Mouse (Mus musculus): ENCODE measurements around the gene Rinl. TPM values are rescaled to one million over a fixed set of nuclear protein-coding genes. Genes with fewer than 3 reads are reported as not detected.

Gene Rinl
- polyA plus RNA-seq, 1 experiment from 2014 or later = 4.7 TPM

DNA sequence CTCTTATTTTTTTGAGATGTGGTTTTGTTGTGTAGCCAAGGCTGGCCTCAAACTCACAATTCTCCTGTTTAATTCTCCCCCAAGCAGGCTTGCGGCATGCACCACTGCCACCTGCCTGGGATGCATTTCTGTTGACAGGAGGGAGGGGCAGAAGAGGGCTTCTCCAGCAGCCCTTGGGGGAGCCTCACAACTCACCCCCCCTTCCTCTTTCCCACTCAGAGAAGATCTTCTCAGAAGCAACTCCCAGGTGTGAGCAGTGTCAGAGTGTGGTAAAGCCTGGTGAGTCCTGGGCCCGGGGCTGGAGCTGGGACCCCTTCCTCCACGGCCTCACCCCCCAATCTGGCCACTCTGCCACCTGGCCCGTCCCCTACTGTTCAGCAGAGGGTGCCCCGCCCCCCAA is 3.6 kb upstream of the Rinl start:
- Histone ChIP-seq H3K4me2 (no peak overlapping the region), H3K36me3 (peaks cover 53% of the 10 kb centered on the region), H3K4me1 (peaks cover 25% of the 10 kb centered on the region), H3K27ac (no peak overlapping the region), H3K9ac (no peak overlapping the region), H3K9me3 (no peaks in the 10 kb centered on the region), H3K27me3 (no peaks in the 10 kb centered on the region), H3K4me3 (no peak overlapping the region)
- no peak for ATAC-seq (ENCODE audit: insufficient number of reproducible peaks, low FRiP score, low TSS enrichment, low read depth)
- WGBS = 67% methylated on average over 5 of the region's 5 CpGs

DNA sequence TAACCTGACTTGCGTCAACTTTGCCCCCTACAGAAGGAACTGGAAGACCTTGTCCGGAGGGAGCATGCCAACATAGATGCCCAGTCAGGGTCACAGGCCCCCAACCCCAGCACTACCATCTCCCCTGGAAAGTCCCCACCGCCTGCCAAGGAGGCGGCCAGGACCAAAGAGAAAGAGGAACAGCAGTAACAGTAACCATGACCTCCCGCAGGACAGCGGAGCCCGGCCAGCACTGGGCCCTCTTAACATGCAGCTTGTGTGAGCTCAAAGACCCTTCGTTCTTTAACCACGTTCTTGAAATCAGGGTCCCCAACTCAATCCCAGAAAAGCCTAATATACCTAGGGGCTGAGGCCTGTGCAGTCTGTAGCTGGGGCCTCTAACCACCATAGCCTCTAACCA is 885 bp upstream of the Rinl start:
- H3K36me3 ChIP-seq = peaks cover 42% of the 10 kb centered on the region
- 88% methylated on average over 9 of the region's 9 CpGs for WGBS
- no peak overlapping the region for H3K4me3 ChIP-seq
- no peaks in the 10 kb centered on the region for H3K9me3 ChIP-seq
- peaks cover 27% of the 10 kb centered on the region for H3K4me1 ChIP-seq
- ATAC-seq (ENCODE audit: insufficient number of reproducible peaks, low FRiP score, low TSS enrichment, low read depth) = no peak
- H3K27ac ChIP-seq = no peak overlapping the region; the same call in 1 of the 2 replicates
- H3K4me2 ChIP-seq = no peak overlapping the region
- no peak overlapping the region for H3K9ac ChIP-seq
- H3K27me3 ChIP-seq = no peaks in the 10 kb centered on the region

- H3K4me2 ChIP-seq = no peak overlapping the region
- H3K4me1 ChIP-seq = peaks cover 27% of the 10 kb centered on the region
- peaks cover 32% of the 10 kb centered on the region for H3K36me3 ChIP-seq
- H3K27ac ChIP-seq = peak overlapping the region; percentile 40
- H3K9me3 ChIP-seq = no peaks in the 10 kb centered on the region
- H3K27me3 ChIP-seq = no peaks in the 10 kb centered on the region
- ATAC-seq (ENCODE audit: insufficient number of reproducible peaks, low FRiP score, low TSS enrichment, low read depth) = no peak
- H3K9ac ChIP-seq = no peak overlapping the region
- no peak overlapping the region for H3K4me3 ChIP-seq
- WGBS = 42% methylated on average over 3 of the region's 3 CpGs
Observed at GRCm38 (mm10) chr7:28789235-28789634, 466 bp downstream of the Rinl start.

GRCm38 (mm10) chr7:28790066-28790806 is 1.5 kb downstream of the Rinl start:
- Histone ChIP-seq H3K36me3 (peaks cover 25% of the 10 kb centered on the region), H3K4me3 (no peak overlapping the region), H3K27me3 (no peaks in the 10 kb centered on the region), H3K4me1 (peaks cover 27% of the 10 kb centered on the region), H3K4me2 (no peak overlapping the region), H3K27ac (peak overlapping the region; percentile 40), H3K9me3 (no peaks in the 10 kb centered on the region), H3K9ac (no peak overlapping the region)
- ATAC-seq (ENCODE audit: insufficient number of reproducible peaks, low FRiP score, low TSS enrichment, low read depth) = no peak
- WGBS = 54% methylated on average over 8 of the region's 8 CpGs

GRCm38 (mm10) chr7:28791706-28792105 is 2.9 kb downstream of the Rinl start:
- no peak overlapping the region for H3K27ac ChIP-seq
- no peak overlapping the region for H3K4me3 ChIP-seq
- peaks cover 35% of the 10 kb centered on the region for H3K4me1 ChIP-seq
- no peaks in the 10 kb centered on the region for H3K27me3 ChIP-seq
- H3K9ac ChIP-seq = no peak overlapping the region
- peaks cover 13% of the 10 kb centered on the region for H3K36me3 ChIP-seq
- no peak for ATAC-seq (ENCODE audit: insufficient number of reproducible peaks, low FRiP score, low TSS enrichment, low read depth)
- no peaks in the 10 kb centered on the region for H3K9me3 ChIP-seq
- no peak overlapping the region for H3K4me2 ChIP-seq

DNA sequence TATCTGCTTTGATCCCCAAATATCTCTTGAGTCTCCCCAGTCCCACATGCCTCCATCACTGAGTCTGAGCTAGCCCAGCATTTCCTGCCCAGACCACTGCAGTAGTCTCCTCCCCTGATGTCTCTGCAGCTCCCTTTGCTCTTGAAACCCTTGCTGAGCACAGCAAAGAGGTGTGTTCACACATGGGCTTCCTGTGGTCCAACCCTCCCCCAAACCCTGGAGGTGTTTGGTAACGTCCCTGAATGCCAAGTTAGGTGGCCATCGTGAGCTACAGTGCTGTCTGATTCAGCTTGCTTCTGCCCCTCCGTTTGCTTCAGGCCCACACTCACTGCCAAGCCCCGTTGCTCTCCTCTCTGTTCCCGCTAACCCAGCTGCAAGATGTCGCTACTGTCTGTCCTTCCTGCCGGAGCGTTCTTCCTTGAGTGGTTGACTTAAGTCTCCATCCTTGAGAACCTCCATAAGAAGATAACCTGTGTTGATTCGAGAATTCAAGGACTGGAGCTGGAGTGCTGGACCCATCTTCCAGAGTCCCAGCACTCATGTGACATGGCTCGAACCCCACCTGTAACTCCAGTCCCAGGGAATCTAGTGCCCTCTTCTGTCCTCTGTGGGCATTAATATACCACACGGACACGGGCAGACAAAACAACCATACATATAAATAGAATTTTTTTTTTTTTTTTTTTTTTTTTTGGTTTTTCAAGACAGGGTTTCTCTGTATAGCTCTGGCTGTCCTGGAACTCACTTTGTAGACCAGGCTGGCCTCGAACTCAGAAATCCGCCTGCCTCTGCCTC is 3.8 kb downstream of the Rinl start:
- H3K27ac ChIP-seq = no peak overlapping the region
- peaks cover 4% of the 10 kb centered on the region for H3K36me3 ChIP-seq
- 76% methylated on average over 14 of the region's 14 CpGs for WGBS
- no peak overlapping the region for H3K9ac ChIP-seq
- H3K9me3 ChIP-seq = no peaks in the 10 kb centered on the region
- no peak for ATAC-seq (ENCODE audit: insufficient number of reproducible peaks, low FRiP score, low TSS enrichment, low read depth)
- peaks cover 39% of the 10 kb centered on the region for H3K4me1 ChIP-seq
- no peak overlapping the region for H3K4me2 ChIP-seq
- H3K4me3 ChIP-seq = no peak overlapping the region
- H3K27me3 ChIP-seq = no peaks in the 10 kb centered on the region

DNA sequence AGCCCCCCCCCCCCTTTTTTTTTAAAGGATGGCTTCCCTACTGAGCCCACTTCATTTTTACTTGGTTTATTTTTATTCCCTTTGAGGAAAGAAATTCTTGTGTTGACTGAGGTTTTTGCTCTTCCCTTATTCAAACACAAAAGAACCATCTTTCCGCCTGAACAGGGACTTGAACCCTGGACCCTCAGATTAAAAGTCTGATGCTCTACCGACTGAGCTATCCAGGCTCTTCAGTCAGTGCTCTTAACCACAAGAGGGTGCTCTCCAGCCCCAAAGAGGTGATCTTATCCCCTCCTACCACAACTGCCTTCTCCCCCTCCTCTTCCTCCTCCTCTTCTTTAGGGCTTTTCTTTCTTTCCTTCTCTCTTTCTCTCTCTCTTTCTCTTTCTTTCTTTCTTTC is 5.1 kb downstream of the Rinl start:
- no peak for ATAC-seq (ENCODE audit: insufficient number of reproducible peaks, low FRiP score, low TSS enrichment, low read depth)
- no peaks in the 10 kb centered on the region for H3K27me3 ChIP-seq
- no peak overlapping the region for H3K27ac ChIP-seq
- H3K4me1 ChIP-seq = peaks cover 32% of the 10 kb centered on the region
- H3K4me2 ChIP-seq = no peak overlapping the region
- WGBS = 39% methylated on average over 2 of the region's 2 CpGs
- no peak overlapping the region for H3K4me3 ChIP-seq
- H3K9me3 ChIP-seq = no peaks in the 10 kb centered on the region
- no peak overlapping the region for H3K9ac ChIP-seq
- no peaks in the 10 kb centered on the region for H3K36me3 ChIP-seq

DNA sequence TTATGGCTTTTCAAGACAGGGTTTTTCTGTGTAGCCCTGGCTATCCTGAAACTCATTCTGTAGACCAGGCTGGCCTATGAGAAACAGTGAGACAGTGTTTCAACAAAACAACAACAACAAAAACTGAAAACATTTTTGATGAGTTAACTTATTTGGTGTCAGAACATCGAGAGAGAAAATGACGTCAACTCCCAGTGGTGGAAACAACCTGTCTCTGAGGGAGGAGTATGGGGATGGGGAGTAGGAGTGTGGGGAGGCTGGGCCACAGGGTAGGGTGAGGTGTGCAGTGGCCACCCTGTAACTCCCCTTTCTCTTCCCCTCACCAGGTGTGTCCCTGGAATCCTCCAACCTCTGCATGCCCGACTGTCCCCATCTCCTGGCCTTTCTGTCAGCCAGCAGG is 5.7 kb downstream of the Rinl start:
- no peaks in the 10 kb centered on the region for H3K27me3 ChIP-seq
- no peak overlapping the region for H3K27ac ChIP-seq
- H3K36me3 ChIP-seq = no peaks in the 10 kb centered on the region
- no peaks in the 10 kb centered on the region for H3K9me3 ChIP-seq
- ATAC-seq (ENCODE audit: insufficient number of reproducible peaks, low FRiP score, low TSS enrichment, low read depth) = no peak
- H3K4me1 ChIP-seq = peaks cover 26% of the 10 kb centered on the region
- H3K4me3 ChIP-seq = no peak overlapping the region
- no peak overlapping the region for H3K4me2 ChIP-seq
- H3K9ac ChIP-seq = no peak overlapping the region
- WGBS = 86% methylated on average over 3 of the region's 3 CpGs

GRCm38 (mm10) chr7:28795832-28796231 is 7.1 kb downstream of the Rinl start:
- Histone ChIP-seq H3K27me3 (no peaks in the 10 kb centered on the region), H3K9me3 (no peaks in the 10 kb centered on the region), H3K4me1 (peaks cover 16% of the 10 kb centered on the region), H3K27ac (0 out of 2 replicates have a peak overlapping the region, but pooled peaks have one; percentile 13), H3K9ac (no peak overlapping the region), H3K4me3 (no peak overlapping the region), H3K4me2 (no peak overlapping the region), H3K36me3 (no peaks in the 10 kb centered on the region)
- WGBS = 73% methylated on average over 15 of the region's 15 CpGs
- ATAC-seq (ENCODE audit: insufficient number of reproducible peaks, low FRiP score, low TSS enrichment, low read depth) = no peak

DNA sequence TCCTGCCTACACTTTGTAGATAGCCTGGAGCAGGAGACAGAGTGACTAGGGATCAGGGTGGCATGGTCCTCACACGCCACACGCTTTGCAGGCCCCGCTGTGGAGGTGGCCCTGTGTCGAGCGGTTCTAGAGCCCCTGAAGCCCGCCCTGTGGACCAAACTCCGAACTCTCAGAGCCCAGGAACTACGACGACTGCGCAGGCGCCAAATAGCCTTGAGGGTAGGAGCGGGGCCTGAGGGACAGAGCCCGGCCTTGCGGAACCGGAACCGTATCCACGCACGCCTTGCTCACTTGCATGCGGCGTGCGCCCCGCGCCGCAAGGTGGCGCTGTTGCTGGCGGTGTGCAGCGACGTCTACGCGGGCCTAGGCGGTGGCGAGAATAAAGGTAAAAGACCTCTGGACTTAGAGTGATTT is 7.8 kb downstream of the Rinl start:
- Histone ChIP-seq H3K27ac (peak overlapping the region; percentile 67), H3K27me3 (no peaks in the 10 kb centered on the region), H3K4me3 (peak overlapping the region; percentile 21), H3K9me3 (no peaks in the 10 kb centered on the region), H3K36me3 (no peaks in the 10 kb centered on the region), H3K4me1 (peaks cover 18% of the 10 kb centered on the region), H3K9ac (peak overlapping the region; percentile 42), H3K4me2 (peak overlapping the region; percentile 36)
- peak; percentile 12; the same call in 1 of the 2 replicates for ATAC-seq (ENCODE audit: insufficient number of reproducible peaks, low FRiP score, low TSS enrichment, low read depth)
- 17% methylated on average over 32 of the region's 32 CpGs for WGBS

DNA sequence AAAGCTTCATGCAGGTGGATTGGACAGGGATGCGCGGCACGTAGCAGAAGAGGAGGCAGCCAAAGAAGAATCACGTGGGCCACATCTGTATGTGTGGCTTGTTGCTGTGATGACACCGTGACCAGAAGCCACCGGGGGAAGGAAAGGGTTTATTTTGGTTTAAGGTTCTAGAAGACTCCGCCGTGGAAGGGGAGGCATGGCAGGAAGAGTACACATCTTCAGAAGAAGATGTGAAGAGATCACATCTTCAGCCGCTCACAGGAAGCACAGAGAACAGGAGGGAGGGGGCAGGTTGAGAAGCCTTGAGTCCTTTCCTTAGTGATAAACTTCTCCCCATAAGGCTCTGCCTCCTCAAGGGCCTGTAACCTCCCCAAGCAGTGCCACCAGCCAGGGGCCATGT is 11.2 kb downstream of the Rinl start:
- no peak for ATAC-seq (ENCODE audit: insufficient number of reproducible peaks, low FRiP score, low TSS enrichment, low read depth)
- Histone ChIP-seq H3K4me1 (peaks cover 40% of the 10 kb centered on the region), H3K36me3 (no peaks in the 10 kb centered on the region), H3K4me2 (no peak overlapping the region), H3K27ac (no peak overlapping the region), H3K9me3 (no peaks in the 10 kb centered on the region), H3K9ac (no peak overlapping the region), H3K4me3 (no peak overlapping the region), H3K27me3 (no peaks in the 10 kb centered on the region)
- WGBS = 97% methylated on average over 9 of the region's 9 CpGs

DNA sequence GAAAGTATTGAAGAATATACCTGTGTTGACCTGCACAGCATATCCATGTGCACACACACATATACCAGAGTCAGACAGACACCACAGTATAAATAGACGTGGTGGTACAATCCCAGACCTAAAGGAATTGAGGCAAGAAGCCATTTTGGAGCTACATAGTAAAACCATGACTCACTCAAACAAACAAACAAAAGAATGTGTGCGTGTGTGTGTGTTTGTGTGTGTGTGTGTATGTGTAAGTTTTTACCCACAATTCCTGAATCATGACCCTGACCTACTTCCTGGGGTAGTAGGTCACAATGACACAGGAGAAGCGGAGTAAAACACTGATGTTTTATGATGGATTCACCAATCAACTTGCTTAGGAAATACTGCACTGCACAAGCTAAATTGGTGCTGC is 12.7 kb downstream of the Rinl start:
- ATAC-seq (ENCODE audit: insufficient number of reproducible peaks, low FRiP score, low TSS enrichment, low read depth) = no peak
- H3K4me2 ChIP-seq = no peak overlapping the region
- peak overlapping the region; percentile 94 for H3K27ac ChIP-seq
- H3K36me3 ChIP-seq = no peaks in the 10 kb centered on the region
- H3K9ac ChIP-seq = no peak overlapping the region
- H3K4me1 ChIP-seq = peaks cover 34% of the 10 kb centered on the region
- WGBS = 55% methylated on average over 3 of the region's 3 CpGs
- H3K4me3 ChIP-seq = no peak overlapping the region
- no peaks in the 10 kb centered on the region for H3K9me3 ChIP-seq
- no peaks in the 10 kb centered on the region for H3K27me3 ChIP-seq
